Mouse (Mus musculus): ENCODE results near the gene C9orf72.
"Not testable (repeated sequence)": the region's sequence is repeated elsewhere in the genome, so short reads cannot be mapped to it uniquely, and the experiment has no call there.

The C9orf72 gene

GRCm38 (mm10) chr4:35225734-35226495, at the start of gene C9orf72:
Gene C9orf72 (minus strand): TSS chr4:35226175.
- in situ Hi-C loops (cut with MboI) = no loop called here

GRCm38 (mm10) chr4:35259006-35259405, 33.0 kb upstream of the C9orf72 start:
- in situ Hi-C loops (cut with MboI) = no loop called here

- in situ Hi-C loops (cut with MboI) = no loop called here
Measured at GRCm38 (mm10) chr4:35244023-35244422, 18.0 kb upstream of the C9orf72 start.

- in situ Hi-C loops (cut with MboI) = no loop called here
Measured at GRCm38 (mm10) chr4:35241735-35242134, 15.8 kb upstream of the C9orf72 start.

- in situ Hi-C loops (cut with MboI) = no loop called here
Measured at GRCm38 (mm10) chr4:35238696-35239095, 12.7 kb upstream of the C9orf72 start.

- in situ Hi-C loops (cut with MboI) = not testable (repeated sequence)
Measured at GRCm38 (mm10) chr4:35238240-35238639, 12.3 kb upstream of the C9orf72 start.

GRCm38 (mm10) chr4:35236313-35236712, 10.3 kb upstream of the C9orf72 start:
- in situ Hi-C loops (cut with MboI) = no loop called here

- in situ Hi-C loops (cut with MboI) = no loop called here
Measured at GRCm38 (mm10) chr4:35228260-35228659, 2.3 kb upstream of the C9orf72 start.

- in situ Hi-C loops (cut with MboI) = no loop called here
Measured at GRCm38 (mm10) chr4:35226496-35226992, 569 bp upstream of the C9orf72 start.

- in situ Hi-C loops (cut with MboI) = no loop called here
Measured at GRCm38 (mm10) chr4:35225141-35225733, 738 bp downstream of the C9orf72 start.

- in situ Hi-C loops (cut with MboI) = no loop called here
Measured at GRCm38 (mm10) chr4:35224101-35224500, 1.9 kb downstream of the C9orf72 start.

GRCm38 (mm10) chr4:35223376-35223988, 2.5 kb downstream of the C9orf72 start:
- in situ Hi-C loops (cut with MboI) = no loop called here

- in situ Hi-C loops (cut with MboI) = no loop called here
Measured at GRCm38 (mm10) chr4:35221903-35222302, 4.1 kb downstream of the C9orf72 start.

GRCm38 (mm10) chr4:35221131-35221530, 4.8 kb downstream of the C9orf72 start:
- in situ Hi-C loops (cut with MboI) = no loop called here

- in situ Hi-C loops (cut with MboI) = no loop called here
Measured at GRCm38 (mm10) chr4:35220108-35220731, 5.8 kb downstream of the C9orf72 start.

GRCm38 (mm10) chr4:35204659-35205058, 21.3 kb downstream of the C9orf72 start:
- in situ Hi-C loops (cut with MboI) = no loop called here

- in situ Hi-C loops (cut with MboI) = no loop called here
Measured at GRCm38 (mm10) chr4:35203724-35204123, 22.3 kb downstream of the C9orf72 start.

- in situ Hi-C loops (cut with MboI) = no loop called here
Measured at GRCm38 (mm10) chr4:35201700-35202099, 24.3 kb downstream of the C9orf72 start.

- in situ Hi-C loops (cut with MboI) = no loop called here
Measured at GRCm38 (mm10) chr4:35192725-35193124, 33.2 kb downstream of the C9orf72 start.

- in situ Hi-C loops (cut with MboI) = no loop called here
Measured at GRCm38 (mm10) chr4:35189794-35190193, 36.2 kb downstream of the C9orf72 start.

- in situ Hi-C loops (cut with MboI) = no loop called here
Measured at GRCm38 (mm10) chr4:35187617-35188326, 38.2 kb downstream of the C9orf72 start.
